Mouse (Mus musculus): ENCODE measurements around the gene Cacnb1. TPM values are rescaled to one million over a fixed set of nuclear protein-coding genes. Genes with fewer than 3 reads are reported as not detected.

The Cacnb1 gene
- polyA plus RNA-seq, 2 experiments, result 0.38 TPM; not detected in 1

DNA sequence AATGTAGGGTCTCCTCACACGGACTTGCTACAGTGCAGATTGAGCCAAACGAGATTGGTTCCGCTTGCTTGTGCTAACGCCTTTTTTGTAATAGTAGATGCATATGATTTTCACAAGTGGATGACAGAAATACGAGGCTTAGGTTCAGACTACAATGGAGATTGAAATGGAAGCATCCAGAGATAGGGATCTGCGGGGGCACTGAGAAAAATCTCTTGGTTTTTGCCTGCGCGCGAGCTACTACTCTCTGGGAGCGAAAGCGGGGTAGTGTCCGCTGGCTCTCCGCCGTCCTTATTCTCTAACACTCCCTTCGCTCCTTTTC, 3.4 kb upstream of the Cacnb1 start:
- H3K4me2 ChIP-seq (ENCODE audit: low read depth), result peak overlapping the region; percentile 80
- TF ChIP-seq CTCF (IDR thresholded peaks at IDR 0.05; ENCODE audit: low read depth) (no peak), EP300 (IDR thresholded peaks at IDR 0.05; ENCODE audit: low read depth) (no peak)
- peak overlapping the region; percentile 81 to 83 for H3K4me3 ChIP-seq (ENCODE audit: insufficient read depth in 1 of 2, low read depth in 2 of 2, low read length in 2 of 2)
- ATAC-seq (ENCODE audit: insufficient read depth), result 0 out of 2 replicates have a peak, but pooled peaks have one; percentile 3
- H3K27ac ChIP-seq, result peak overlapping the region; percentile 38; the same call in 1 of the 2 replicates
- H3K36me3 ChIP-seq (replicated peaks; ENCODE audit: control insufficient read depth, insufficient read depth, low read depth), result peaks cover 33% of the 10 kb centered on the region
- WGBS (ENCODE audit: insufficient replicate concordance), result 6% methylated on average over 15 of the region's 15 CpGs
- DNase-seq (ENCODE audit: low read depth in 3 of 3, low spot score in 3 of 3), result no peak
- H3K27me3 ChIP-seq (ENCODE audit: control insufficient read depth, insufficient read depth, low read length), result peaks cover 3% of the 10 kb centered on the region; the same call in 1 of the 2 replicates
- peaks cover 6 to 9% of the 10 kb centered on the region in 2 experiments for H3K4me1 ChIP-seq (replicated peaks; ENCODE audit: control insufficient read depth in 2 of 2, insufficient read depth in 2 of 2, low read length in 1 of 2)
- H3K9ac ChIP-seq (replicated peaks), result peak overlapping the region; percentile 74
- H3K9me3 ChIP-seq (ENCODE audit: control insufficient read depth, low read length), result no peaks in the 10 kb centered on the region

DNA sequence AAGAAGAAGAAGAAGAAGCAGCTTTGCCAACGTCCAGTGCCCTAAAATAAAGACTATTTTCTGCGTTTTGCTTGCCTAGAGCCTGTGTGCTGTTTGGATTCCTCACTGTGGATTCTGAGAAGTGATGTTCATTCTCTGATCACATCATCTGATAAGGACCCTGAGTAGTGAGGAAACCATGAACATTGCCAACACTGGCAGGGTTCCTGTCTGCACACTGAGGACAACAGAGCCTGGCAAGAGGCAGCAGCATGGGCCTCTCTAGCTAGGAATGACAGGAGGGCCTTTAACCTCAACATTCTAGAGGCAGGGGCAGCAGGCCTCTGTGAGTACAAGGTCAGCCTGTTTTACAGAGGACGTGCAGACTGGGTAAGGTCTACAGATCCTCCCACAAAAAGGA, 1.7 kb upstream of the Cacnb1 start:
- Histone ChIP-seq H3K27ac (no peak overlapping the region), H3K27me3 (ENCODE audit: control insufficient read depth, insufficient read depth, low read length) (peaks cover 6% of the 10 kb centered on the region; the same call in 1 of the 2 replicates), H3K9me3 (ENCODE audit: control insufficient read depth, low read length) (no peaks in the 10 kb centered on the region), H3K4me3 (ENCODE audit: insufficient read depth in 1 of 2, low read depth in 2 of 2, low read length in 2 of 2) (no peak overlapping the region), H3K4me2 (ENCODE audit: low read depth) (no peak overlapping the region), H3K36me3 (replicated peaks; ENCODE audit: control insufficient read depth, insufficient read depth, low read depth) (peaks cover 16% of the 10 kb centered on the region), H3K9ac (replicated peaks) (no peak overlapping the region), H3K4me1 (replicated peaks; ENCODE audit: control insufficient read depth in 2 of 2, insufficient read depth in 2 of 2, low read length in 1 of 2) (peaks cover 6 to 9% of the 10 kb centered on the region in 2 experiments)
- TF ChIP-seq CTCF (IDR thresholded peaks at IDR 0.05; ENCODE audit: low read depth), result no peak
- no peak for TF ChIP-seq EP300 (IDR thresholded peaks at IDR 0.05; ENCODE audit: low read depth)
- DNase-seq (ENCODE audit: low read depth in 3 of 3, low spot score in 3 of 3) (no peak), ATAC-seq (ENCODE audit: insufficient read depth) (no peak)
- 74% methylated on average over 3 of the region's 3 CpGs for WGBS (ENCODE audit: insufficient replicate concordance)

DNA sequence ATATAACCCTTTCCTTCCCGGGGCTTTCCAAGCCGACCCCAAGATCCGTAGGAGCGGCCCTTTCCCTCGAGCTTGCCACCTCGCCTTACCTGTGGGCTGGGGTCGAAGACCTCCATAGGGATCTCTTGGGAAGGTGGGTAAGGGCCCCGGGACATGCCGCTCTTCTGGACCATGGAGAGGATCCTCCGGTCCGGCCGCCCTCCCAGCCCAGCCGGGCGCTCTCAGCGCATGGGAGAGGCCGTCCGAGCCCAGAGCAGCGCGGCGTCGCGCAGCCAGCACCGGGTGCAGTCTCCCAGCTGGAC, 630 bp downstream of the Cacnb1 start:
- Histone ChIP-seq H3K4me1 (replicated peaks; ENCODE audit: control insufficient read depth in 2 of 2, insufficient read depth in 2 of 2, low read length in 1 of 2) (peaks cover 6 to 9% of the 10 kb centered on the region in 2 experiments), H3K27ac (no peak overlapping the region)
- ATAC-seq (ENCODE audit: insufficient read depth), result no peak

DNA sequence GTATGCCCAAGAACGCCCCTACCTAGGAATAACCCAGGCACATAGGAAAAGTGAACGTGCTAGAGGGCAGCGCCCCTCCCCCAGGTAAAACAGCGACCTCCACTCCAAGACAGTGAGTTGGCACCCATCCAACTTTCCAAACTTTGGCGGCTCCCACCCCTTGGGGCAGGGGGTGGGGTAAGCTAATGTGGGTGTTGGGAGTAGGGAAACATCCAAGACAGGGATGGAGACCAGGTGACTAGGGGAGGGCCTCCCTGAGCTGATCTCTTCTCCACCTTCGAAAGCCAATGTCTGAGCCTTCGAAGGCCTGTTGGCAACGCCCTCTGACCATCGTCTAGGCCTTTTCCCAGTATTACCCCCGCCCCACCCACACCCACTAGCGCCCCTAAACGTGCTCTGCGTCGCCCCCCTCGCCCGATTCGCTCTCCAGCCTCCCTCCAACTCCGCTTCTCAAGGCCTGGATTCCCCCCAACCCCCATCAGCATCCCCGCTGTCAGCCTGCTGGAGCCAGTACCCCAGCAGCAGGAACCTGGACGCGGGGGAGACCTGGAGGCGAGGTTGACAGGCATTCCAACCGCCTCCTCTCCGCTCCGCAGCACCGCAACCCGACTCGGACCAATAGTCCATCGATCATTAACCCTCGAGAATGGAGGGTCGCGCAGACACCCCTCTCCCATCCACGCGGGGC, 1.1 kb downstream of the Cacnb1 start:
- no peaks in the 10 kb centered on the region for H3K9me3 ChIP-seq (ENCODE audit: control insufficient read depth, low read length)
- H3K36me3 ChIP-seq (replicated peaks; ENCODE audit: control insufficient read depth, insufficient read depth, low read depth), result no peaks in the 10 kb centered on the region
- TF ChIP-seq EP300 (IDR thresholded peaks at IDR 0.05; ENCODE audit: low read depth), result no peak
- no peak for TF ChIP-seq CTCF (IDR thresholded peaks at IDR 0.05; ENCODE audit: low read depth)
- H3K4me1 ChIP-seq (replicated peaks; ENCODE audit: control insufficient read depth in 2 of 2, insufficient read depth in 2 of 2, low read length in 1 of 2), result peaks cover 6 to 9% of the 10 kb centered on the region in 2 experiments
- peaks cover 6% of the 10 kb centered on the region; the same call in 1 of the 2 replicates for H3K27me3 ChIP-seq (ENCODE audit: control insufficient read depth, insufficient read depth, low read length)
- no peak for DNase-seq (ENCODE audit: low read depth in 3 of 3, low spot score in 3 of 3)
- 10% methylated on average over 34 of the region's 34 CpGs for WGBS (ENCODE audit: insufficient replicate concordance)
- ATAC-seq (ENCODE audit: insufficient read depth), result no peak
- H3K4me2 ChIP-seq (ENCODE audit: low read depth), result peak overlapping the region; percentile 83
- no peak overlapping the region for H3K27ac ChIP-seq
- peak overlapping the region; percentile 23 to 56 for H3K4me3 ChIP-seq (ENCODE audit: insufficient read depth in 1 of 2, low read depth in 2 of 2, low read length in 2 of 2)
- H3K9ac ChIP-seq (replicated peaks), result peak overlapping the region; percentile 27

More for the DNA sequence above, 630 bp downstream of the Cacnb1 start:
- no peaks in the 10 kb centered on the region for H3K9me3 ChIP-seq (ENCODE audit: control insufficient read depth, low read length)
- no peak for DNase-seq (ENCODE audit: low read depth in 3 of 3, low spot score in 3 of 3)
- 1% methylated on average over 23 of the region's 23 CpGs for WGBS (ENCODE audit: insufficient replicate concordance)
- no peaks in the 10 kb centered on the region for H3K36me3 ChIP-seq (replicated peaks; ENCODE audit: control insufficient read depth, insufficient read depth, low read depth)
- TF ChIP-seq CTCF (IDR thresholded peaks at IDR 0.05; ENCODE audit: low read depth) (no peak), EP300 (IDR thresholded peaks at IDR 0.05; ENCODE audit: low read depth) (no peak)
- peak overlapping the region; percentile 83 for H3K4me2 ChIP-seq (ENCODE audit: low read depth)
- peak overlapping the region; percentile 27 for H3K9ac ChIP-seq (replicated peaks)
- peak overlapping the region; percentile 23 to 56 for H3K4me3 ChIP-seq (ENCODE audit: insufficient read depth in 1 of 2, low read depth in 2 of 2, low read length in 2 of 2)
- H3K27me3 ChIP-seq (ENCODE audit: control insufficient read depth, insufficient read depth, low read length), result peaks cover 6% of the 10 kb centered on the region; the same call in 1 of the 2 replicates

DNA sequence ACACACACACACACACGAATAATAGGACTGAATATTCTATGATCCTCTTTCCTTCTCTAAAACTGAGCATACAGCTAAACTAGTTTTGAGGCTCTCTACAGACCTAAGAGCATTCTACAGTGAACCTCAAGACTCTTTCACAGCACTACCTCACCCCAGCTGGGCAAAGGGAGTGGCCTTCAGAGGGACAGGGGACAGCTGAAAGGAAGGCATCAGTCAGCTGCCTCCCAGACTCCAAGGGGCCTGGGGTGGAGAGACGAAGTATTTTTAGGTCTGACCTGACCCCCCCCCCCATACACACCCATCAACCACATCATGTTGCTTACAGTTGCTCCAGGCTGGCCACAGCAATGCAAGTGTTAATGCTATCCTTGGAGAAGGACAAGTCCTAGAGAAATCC, 1.7 kb downstream of the Cacnb1 start:
- no peak overlapping the region for H3K4me2 ChIP-seq (ENCODE audit: low read depth)
- H3K27me3 ChIP-seq (ENCODE audit: control insufficient read depth, insufficient read depth, low read length), result peaks cover 6% of the 10 kb centered on the region; the same call in 1 of the 2 replicates
- no peak for TF ChIP-seq CTCF (IDR thresholded peaks at IDR 0.05; ENCODE audit: low read depth)
- no peak for TF ChIP-seq EP300 (IDR thresholded peaks at IDR 0.05; ENCODE audit: low read depth)
- ATAC-seq (ENCODE audit: insufficient read depth) (no peak), DNase-seq (ENCODE audit: low read depth in 3 of 3, low spot score in 3 of 3) (no peak)
- H3K4me3 ChIP-seq (ENCODE audit: insufficient read depth in 1 of 2, low read depth in 2 of 2, low read length in 2 of 2), result no peak overlapping the region
- H3K27ac ChIP-seq, result no peak overlapping the region
- WGBS (ENCODE audit: insufficient replicate concordance), result 23% methylated on average over 2 of the region's 2 CpGs
- H3K4me1 ChIP-seq (replicated peaks; ENCODE audit: control insufficient read depth in 2 of 2, insufficient read depth in 2 of 2, low read length in 1 of 2), result peaks cover 6 to 8% of the 10 kb centered on the region in 2 experiments
- H3K9ac ChIP-seq (replicated peaks), result no peak overlapping the region
- H3K36me3 ChIP-seq (replicated peaks; ENCODE audit: control insufficient read depth, insufficient read depth, low read depth), result no peaks in the 10 kb centered on the region
- no peaks in the 10 kb centered on the region for H3K9me3 ChIP-seq (ENCODE audit: control insufficient read depth, low read length)

All from liver, embryonic 14.5 days (tissue).